Mouse (Mus musculus) heart, embryonic 14.5 days (tissue): Measurements from ENCODE around the gene Inpp5b. TPM values are rescaled to one million over a fixed set of nuclear protein-coding genes. Genes with fewer than 3 reads are reported as not detected.
A peak's percentile ranks its signal among the peaks of the same experiment; 100 is the strongest.

ENCODE experiments used
- ATAC-seq: fragments of 200-750 bp; cut with Nextera tagmentation; 2 replicates; pipeline ENCODE4 v1.8.0; 2017; ENCODE audit warnings: low read depth, moderate TSS enrichment; ENCODE audit not compliant: insufficient number of reproducible peaks, insufficient read depth, low FRiP score
- H3K27ac ChIP-seq, 2 experiments: fragments of 200-500 bp in 1 of 2; fragments of 300-500 bp in 1 of 2; sonication (generic) in 1 of 2; replicated peaks in 1 of 2; 2 replicates each; pipeline ENCODE4 v1.5.1; 2012 to 2014; ENCODE audit warnings: low read depth in 2 of 2, low read length in 2 of 2, control low read depth in 1 of 2, mild to moderate bottlenecking in 1 of 2, mixed read lengths in 1 of 2; ENCODE audit not compliant: control insufficient read depth in 1 of 2, insufficient read depth in 1 of 2
- H3K27me3 ChIP-seq: fragments of 300-500 bp; sonication (generic); 2 replicates; pipeline ENCODE4 v1.6.1; 2014; ENCODE audit warnings: mild to moderate bottlenecking, low read length, control low read depth; ENCODE audit not compliant: control insufficient read depth, insufficient read depth
- H3K36me3 ChIP-seq: fragments of 300-500 bp; sonication (generic); 2 replicates; pipeline ENCODE4 v1.6.1; 2014; ENCODE audit warnings: mild to moderate bottlenecking, control low read depth, low read length, mixed read lengths; ENCODE audit not compliant: control insufficient read depth, insufficient read depth
- H3K4me1 ChIP-seq, 2 experiments: fragments of 200-500 bp in 1 of 2; fragments of 300-500 bp in 1 of 2; sonication (generic) in 1 of 2; 2 replicates each; pipeline ENCODE4 v1.6.1; 2012 to 2014; ENCODE audit warnings: low read length in 2 of 2, control low read depth in 1 of 2, mixed read lengths in 1 of 2; ENCODE audit not compliant: control insufficient read depth in 2 of 2, insufficient read depth in 2 of 2
- H3K4me2 ChIP-seq: fragments of 300-500 bp; sonication (generic); 2 replicates; pipeline ENCODE4 v1.6.1; 2014; ENCODE audit warnings: mild to moderate bottlenecking, low read length
- H3K4me3 ChIP-seq, 2 experiments: fragments of 200-500 bp in 1 of 2; fragments of 300-500 bp in 1 of 2; sonication (generic) in 1 of 2; 2 replicates each; pipeline ENCODE4 v1.5.1; 2012 to 2014; ENCODE audit warnings: low read length in 2 of 2, mild to moderate bottlenecking in 2 of 2, control low read depth in 1 of 2, low read depth in 1 of 2, moderate library complexity in 1 of 2; ENCODE audit not compliant: control insufficient read depth in 1 of 2, insufficient read depth in 1 of 2
- H3K9ac ChIP-seq: fragments of 300-500 bp; sonication (generic); 2 replicates; pipeline ENCODE4 v1.6.1; 2014; ENCODE audit warnings: mild to moderate bottlenecking, low read length
- H3K9me3 ChIP-seq: fragments of 300-500 bp; sonication (generic); 2 replicates; pipeline ENCODE4 v1.6.1; 2016; ENCODE audit warnings: low read length, control low read depth; ENCODE audit not compliant: control insufficient read depth
- WGBS: fragments of 180-500 bp; shearing (Covaris S2); extraction: QIAGEN DNeasy Blood & Tissue Kit; methylation state at CpG from one replicate; pipeline ENCODE4 v1.1.7; 2014; 5-methylcytosine and 5-hydroxymethylcytosine counted together
- polyA plus RNA-seq: library from polyadenylated mRNA; unstranded; fragments of >200 nt; fragmentation: Nextera tagmentation; extraction: Ambion mirVana; gene quantifications from 2 replicates; pipeline ENCODE4 v1.2.1, GENCODE M21; 2014

Inpp5b gene
- polyA plus RNA-seq, 1 experiment from 2014 or later, result 17.3 TPM

- no peak overlapping the region for H3K4me3 ChIP-seq
- ATAC-seq, result no peak
- 82% methylated on average over 9 of the region's 9 CpGs for WGBS
- peaks cover 39% of the 10 kb centered on the region for H3K36me3 ChIP-seq
- peaks cover 0 to 4% of the 10 kb centered on the region in 2 experiments; a peak in 2 of 4 replicates for H3K4me1 ChIP-seq
- H3K9me3 ChIP-seq, result no peaks in the 10 kb centered on the region
- 0 out of 4 replicates have a peak overlapping the region, but pooled peaks of 1 of the 2 experiments have one; percentile 38 for H3K27ac ChIP-seq
- no peak overlapping the region for H3K4me2 ChIP-seq
- H3K9ac ChIP-seq, result no peak overlapping the region
- no peaks in the 10 kb centered on the region for H3K27me3 ChIP-seq
Measured at GRCm38 (mm10) chr4:124809136-124809883, 67.7 kb downstream of the Inpp5b start.

- WGBS, result 89% methylated on average over 7 of the region's 7 CpGs
Measured at GRCm38 (mm10) chr4:124810056-124810455, 68.4 kb downstream of the Inpp5b start.

DNA sequence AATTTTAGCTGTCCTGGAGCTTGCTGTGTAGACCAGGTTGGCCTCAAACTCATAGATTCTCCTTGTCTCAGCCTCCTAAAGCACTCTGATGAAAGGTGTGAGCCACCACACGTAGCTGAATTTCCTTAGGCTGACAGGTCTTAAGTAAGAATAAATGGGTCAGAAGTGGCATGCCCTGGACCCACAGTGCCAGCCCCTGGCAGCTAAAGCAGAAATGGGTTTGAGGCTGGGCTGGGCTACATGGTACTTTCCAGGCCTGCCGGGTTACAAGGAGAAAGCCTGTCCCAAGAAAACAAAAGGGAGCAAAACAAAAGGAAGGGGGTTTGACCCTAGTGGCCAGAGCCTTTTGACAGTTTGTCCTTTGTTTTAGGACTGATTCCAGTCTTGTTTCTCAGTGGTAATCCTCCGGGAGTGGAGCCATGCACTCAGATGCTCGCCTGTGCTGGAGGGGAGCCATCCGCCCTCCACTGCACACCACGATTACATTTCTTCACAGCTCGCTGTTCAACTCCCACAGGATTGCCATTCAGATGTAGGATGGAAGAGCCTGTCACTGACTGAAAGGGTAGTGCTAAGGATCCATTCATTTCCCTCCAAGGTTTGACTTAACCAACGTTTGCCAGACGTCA lies 69.8 kb downstream of the Inpp5b start:
- ATAC-seq, result no peak
- no peak overlapping the region for H3K4me2 ChIP-seq
- H3K36me3 ChIP-seq, result peaks cover 27% of the 10 kb centered on the region
- H3K27me3 ChIP-seq, result no peaks in the 10 kb centered on the region
- H3K4me1 ChIP-seq, result peaks cover 0 to 4% of the 10 kb centered on the region in 2 experiments; a peak in 2 of 4 replicates
- no peak overlapping the region for H3K4me3 ChIP-seq
- no peak overlapping the region for H3K27ac ChIP-seq
- WGBS, result 52% methylated on average over 9 of the region's 9 CpGs
- H3K9me3 ChIP-seq, result no peaks in the 10 kb centered on the region
- no peak overlapping the region for H3K9ac ChIP-seq

More at GRCm38 (mm10) chr4:124810056-124810455, 68.4 kb downstream of the Inpp5b start:
- Histone ChIP-seq H3K36me3 (peaks cover 35% of the 10 kb centered on the region), H3K27me3 (no peaks in the 10 kb centered on the region), H3K9me3 (no peaks in the 10 kb centered on the region), H3K9ac (no peak overlapping the region), H3K4me1 (peaks cover 0 to 4% of the 10 kb centered on the region in 2 experiments; a peak in 2 of 4 replicates), H3K4me2 (no peak overlapping the region), H3K4me3 (no peak overlapping the region), H3K27ac (no peak overlapping the region)
- no peak for ATAC-seq

GRCm38 (mm10) chr4:124815901-124816300 lies 74.3 kb downstream of the Inpp5b start:
- WGBS, result 90% methylated on average over 11 of the region's 11 CpGs
- ATAC-seq, result no peak

GRCm38 (mm10) chr4:124817803-124818202 lies 76.2 kb downstream of the Inpp5b start:
- 10% methylated on average over 6 of the region's 6 CpGs for WGBS
- no peak overlapping the region for H3K9ac ChIP-seq
- H3K4me1 ChIP-seq, result peaks cover 3 to 11% of the 10 kb centered on the region in 2 experiments; a peak in 3 of 4 replicates
- H3K4me2 ChIP-seq, result no peak overlapping the region
- no peaks in the 10 kb centered on the region for H3K9me3 ChIP-seq
- H3K4me3 ChIP-seq, result no peak overlapping the region
- ATAC-seq, result peak; percentile 86
- peaks cover 41% of the 10 kb centered on the region for H3K36me3 ChIP-seq
- H3K27ac ChIP-seq, result no peak overlapping the region
- H3K27me3 ChIP-seq, result no peaks in the 10 kb centered on the region

More at GRCm38 (mm10) chr4:124815901-124816300, 74.3 kb downstream of the Inpp5b start:
- Histone ChIP-seq H3K4me1 (peaks cover 3 to 11% of the 10 kb centered on the region in 2 experiments; a peak in 3 of 4 replicates), H3K4me3 (no peak overlapping the region), H3K9ac (no peak overlapping the region), H3K27ac (no peak overlapping the region), H3K4me2 (no peak overlapping the region), H3K27me3 (no peaks in the 10 kb centered on the region), H3K36me3 (peaks cover 25% of the 10 kb centered on the region), H3K9me3 (no peaks in the 10 kb centered on the region)

DNA sequence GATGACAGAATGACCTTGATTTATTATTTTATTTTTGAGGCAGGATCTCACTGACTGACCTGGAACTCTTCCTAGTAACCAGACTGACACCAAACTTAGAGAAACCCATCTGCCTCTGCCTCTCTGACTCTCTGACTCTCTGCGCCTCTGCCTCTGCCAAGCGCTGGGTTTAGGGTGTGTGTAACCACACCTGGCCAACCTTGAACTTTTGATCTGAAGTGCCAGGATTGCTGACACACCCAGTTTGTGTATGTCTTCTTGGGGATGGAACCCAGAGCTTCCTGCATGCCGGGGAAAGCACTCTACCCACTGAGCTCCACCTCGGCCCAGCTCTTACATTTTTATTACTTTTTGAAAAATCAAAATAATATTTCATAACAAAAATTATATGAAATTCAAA lies 77.2 kb downstream of the Inpp5b start:
- 91% methylated on average over 4 of the region's 4 CpGs for WGBS
- Histone ChIP-seq H3K27ac (no peak overlapping the region), H3K36me3 (peaks cover 51% of the 10 kb centered on the region), H3K4me1 (peaks cover 3 to 11% of the 10 kb centered on the region in 2 experiments; a peak in 3 of 4 replicates), H3K9ac (no peak overlapping the region), H3K4me3 (no peak overlapping the region), H3K4me2 (no peak overlapping the region), H3K9me3 (no peaks in the 10 kb centered on the region), H3K27me3 (no peaks in the 10 kb centered on the region)
- no peak for ATAC-seq

DNA sequence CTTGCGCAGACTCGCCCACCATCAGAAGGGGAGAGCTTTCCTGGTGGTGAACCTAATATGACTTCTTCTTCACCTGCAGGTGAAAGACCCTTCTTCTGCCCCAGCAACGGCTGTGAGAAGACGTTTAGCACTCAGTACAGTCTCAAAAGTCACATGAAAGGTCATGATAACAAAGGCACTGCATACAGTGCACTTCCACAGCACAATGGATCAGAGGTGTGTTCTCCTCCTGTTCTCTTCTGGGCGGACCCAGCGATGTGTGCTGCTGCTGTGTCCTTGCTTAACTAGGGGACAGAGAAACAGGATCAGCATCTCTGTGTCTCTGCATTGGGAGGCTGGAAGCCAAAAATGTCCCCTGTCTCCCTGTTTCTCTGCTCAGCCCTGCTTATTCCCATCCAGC lies 83.3 kb downstream of the Inpp5b start:
- H3K27ac ChIP-seq, result no peak overlapping the region
- WGBS, result 90% methylated on average over 6 of the region's 6 CpGs
- no peak overlapping the region for H3K4me2 ChIP-seq
- H3K27me3 ChIP-seq, result no peaks in the 10 kb centered on the region
- H3K4me1 ChIP-seq, result no peaks in the 10 kb centered on the region
- ATAC-seq, result no peak
- H3K4me3 ChIP-seq, result no peak overlapping the region
- H3K9me3 ChIP-seq, result no peaks in the 10 kb centered on the region
- no peak overlapping the region for H3K9ac ChIP-seq
- peaks cover 75% of the 10 kb centered on the region for H3K36me3 ChIP-seq
